Mouse (Mus musculus) stomach, embryonic 15.5 days (tissue): Measurements from ENCODE around the gene Fcer1a. TPM values are rescaled to one million over a fixed set of nuclear protein-coding genes. Genes with fewer than 3 reads are reported as not detected.

Source experiments
- polyA plus RNA-seq: library from polyadenylated mRNA; unstranded; fragments of >200 nt; fragmentation: Nextera tagmentation; extraction: Ambion mirVana; gene quantifications from 2 replicates; pipeline ENCODE4 v1.2.1, GENCODE M21; 2015

Fcer1a gene
- polyA plus RNA-seq, 1 experiment from 2014 or later: not detected

Other genes with a start within 250 kb of the Fcer1a start
- not detected in 2 replicates for gene Olfr1408, start 89.8 kb downstream of the Fcer1a start, polyA plus RNA-seq
- not detected in 2 replicates for gene Olfr1406, start 36.6 kb downstream of the Fcer1a start, polyA plus RNA-seq
- not detected in 2 replicates for gene Olfr218, start 29.4 kb downstream of the Fcer1a start, polyA plus RNA-seq
- gene Olfr1404, start 14.8 kb downstream of the Fcer1a start, polyA plus RNA-seq: not detected in 2 replicates
- not detected in 2 replicates for gene Olfr418, start 38.8 kb upstream of the Fcer1a start, polyA plus RNA-seq
- gene Mptx2, start 50.6 kb upstream of the Fcer1a start, polyA plus RNA-seq: not detected in 2 replicates
- 2.8 and 7.4 TPM in 2 replicates for gene Ackr1, start 106.5 kb upstream of the Fcer1a start, polyA plus RNA-seq
- gene Aim2, start 123.7 kb upstream of the Fcer1a start, polyA plus RNA-seq: 2.3 and 3.3 TPM in 2 replicates
- 2.9 and 3.8 TPM in 2 replicates for gene Cadm3, start 140.5 kb upstream of the Fcer1a start, polyA plus RNA-seq